Mouse (Mus musculus) gastrocnemius, postnatal 14 days (tissue): ENCODE measurements around the gene Vps37b. TPM values are rescaled to one million over a fixed set of nuclear protein-coding genes. Genes with fewer than 3 reads are reported as not detected.
A peak's percentile ranks its signal among the peaks of the same experiment; 100 is the strongest.
"Not testable (repeated sequence)": the region's sequence is repeated elsewhere in the genome, so short reads cannot be mapped to it uniquely, and the experiment has no call there.

Experiments used
- DNase-seq: peaks from one replicate; pipeline ENCODE4 v3.0.0; 2021; ENCODE audit warnings: mixed read lengths
- intact Hi-C: fragments of 180-260 bp; cut with DNase I; formaldehyde crosslinking; loops from one replicate; pipeline ENCODE4 v1.15.1; 2025; ENCODE audit warnings: low total_unique reads
- long read RNA-seq, 2 experiments: library from polyadenylated mRNA; stranded (forward); transcript quantifications; one replicate each; pipeline ENCODE4 v2.0.0; 2021
- total RNA-seq, 2 experiments: library from RNA; stranded (reverse); gene quantifications; 2 replicates each; pipeline ENCODE4 v1.2.3; 2021

Vps37b gene
- total RNA-seq = 1 to 10 TPM; 6.3 to 7.8 TPM
- long read RNA-seq, experiment 1, transcript Vps37b-201 (4 exons, 2,522 nt) = major isoform, 17 of 26 reads
- long read RNA-seq, experiment 1, partial matches to known transcripts = 0 of 26 reads
- long read RNA-seq, experiment 1, other reads (novel, unspliced or antisense) = 9 of 26 reads
- long read RNA-seq, experiment 2, transcript Vps37b-201 (4 exons, 2,522 nt) = major isoform, 28 of 38 reads
- long read RNA-seq, experiment 2, partial matches to known transcripts = 0 of 38 reads
- long read RNA-seq, experiment 2, other reads (novel, unspliced or antisense) = 10 of 38 reads

DNA sequence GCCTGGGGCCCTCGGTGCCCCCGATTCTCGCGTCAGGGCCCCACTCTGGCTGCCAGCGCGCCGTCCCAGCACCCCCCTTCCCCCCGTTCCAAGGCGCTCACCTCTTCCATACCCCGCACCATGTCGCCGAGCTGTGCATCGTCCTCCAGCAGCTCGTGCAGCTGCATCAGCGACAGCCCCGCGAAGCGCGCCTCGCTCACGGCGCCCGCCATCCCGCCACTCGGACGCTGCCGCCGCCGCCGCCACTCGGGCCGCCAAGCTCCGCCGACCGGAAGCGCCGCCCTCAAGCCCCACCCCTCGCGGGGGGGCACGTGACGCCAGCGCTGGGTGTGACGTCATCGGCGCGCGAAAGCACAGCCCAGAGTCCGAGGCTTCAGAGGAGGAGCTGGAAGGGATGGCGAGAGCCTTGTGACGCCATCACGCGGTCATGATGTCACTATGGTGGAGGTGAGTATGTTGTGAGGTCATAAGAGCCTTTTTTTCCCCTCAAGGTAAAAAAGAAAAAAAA is at the start of gene Vps37b:
Vps37b (minus strand) TSS at position 270 of the 508 bp plus-strand sequence.
- peak; percentile 87 for DNase-seq
- intact Hi-C loops = no loop called here

GRCm38 (mm10) chr5:124079880-124080279 is 47.8 kb upstream of the Vps37b start:
- no peak for DNase-seq
- intact Hi-C loops = loop anchor here (5.0 kb wide), 1 partner anchor 133 kb away; no protein-coding TSS in a partner anchor

DNA sequence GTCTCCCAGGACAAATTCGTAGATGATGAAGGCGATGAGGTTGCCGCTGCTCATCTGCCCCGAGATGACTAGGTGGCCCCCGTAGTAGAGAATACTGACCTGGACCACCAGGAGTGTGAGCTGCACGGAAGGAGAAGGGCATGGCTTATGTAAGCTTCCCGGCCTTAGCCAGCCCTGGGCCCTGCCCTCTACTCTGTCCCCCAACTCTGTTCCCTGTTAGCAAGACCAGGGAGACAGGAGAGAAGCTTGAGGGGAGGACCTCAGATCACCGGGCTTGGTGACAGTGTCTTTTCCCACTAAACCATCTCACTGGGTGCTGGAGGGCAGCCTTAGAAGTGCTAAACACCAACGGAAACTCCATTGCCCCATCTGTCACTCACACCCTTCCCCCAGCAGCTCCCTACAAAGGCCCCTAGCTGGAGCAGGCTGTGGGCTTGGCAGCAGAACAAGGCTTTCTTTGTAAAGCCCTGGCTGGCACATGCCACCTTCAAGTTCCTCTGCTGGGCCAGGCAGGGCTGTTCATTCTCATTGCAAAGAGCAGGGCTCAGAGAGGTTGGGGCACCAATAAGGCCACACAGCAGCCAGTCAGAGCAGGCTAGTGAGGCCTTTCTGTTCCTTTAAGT is 46.8 kb upstream of the Vps37b start:
- DNase-seq = peak; percentile 27
- intact Hi-C loops = no loop called here

- intact Hi-C loops = no loop called here
- no peak for DNase-seq
Measured at GRCm38 (mm10) chr5:124077856-124078460, 45.9 kb upstream of the Vps37b start.

DNA sequence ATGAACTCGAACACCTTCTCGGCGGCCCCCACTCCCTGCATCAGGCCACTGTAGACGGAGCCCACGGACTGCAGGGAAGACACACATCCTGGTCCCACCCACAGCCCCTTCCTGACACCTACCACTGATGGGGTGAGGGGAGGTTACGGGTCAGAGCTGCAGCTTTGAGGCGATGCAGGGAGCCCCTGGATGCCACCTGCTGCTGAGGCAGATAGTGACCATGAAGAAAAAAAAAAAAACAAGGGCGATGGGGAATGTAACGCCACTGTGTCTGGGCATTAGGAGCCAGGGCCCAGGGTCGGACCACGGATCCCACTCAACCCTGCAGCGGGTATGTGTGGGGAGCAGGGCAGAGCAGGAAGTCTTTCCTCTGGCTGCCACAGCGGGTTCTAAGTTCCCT is 45.2 kb upstream of the Vps37b start:
- DNase-seq = no peak
- intact Hi-C loops = no loop called here

GRCm38 (mm10) chr5:124076559-124076958 is 44.5 kb upstream of the Vps37b start:
- DNase-seq = no peak
- intact Hi-C loops = no loop called here

GRCm38 (mm10) chr5:124075716-124076115 is 43.6 kb upstream of the Vps37b start:
- intact Hi-C loops = no loop called here
- no peak for DNase-seq

GRCm38 (mm10) chr5:124074845-124075307 is 42.8 kb upstream of the Vps37b start:
- intact Hi-C loops = no loop called here
- no peak for DNase-seq

DNA sequence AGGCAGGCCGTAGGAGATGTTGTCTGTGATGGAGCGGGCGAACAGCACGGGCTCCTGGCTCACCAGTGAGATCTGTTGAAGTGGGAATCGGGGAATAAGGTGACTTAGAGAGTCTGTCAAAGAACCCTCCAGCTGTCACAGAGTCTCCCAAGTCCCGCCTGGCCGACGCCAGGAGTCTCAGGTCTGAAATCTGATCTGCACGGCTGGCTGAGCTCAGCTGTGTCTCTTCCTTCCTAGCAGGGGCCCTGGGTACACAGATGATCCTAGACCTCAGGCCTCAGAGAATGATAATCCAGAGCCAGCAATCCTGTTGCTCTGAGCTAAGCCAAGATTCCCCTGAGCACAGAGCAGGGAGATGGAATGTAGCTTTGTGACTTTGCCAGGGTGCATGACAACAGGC is 41.6 kb upstream of the Vps37b start:
- DNase-seq = peak; percentile 53
- intact Hi-C loops = no loop called here

DNA sequence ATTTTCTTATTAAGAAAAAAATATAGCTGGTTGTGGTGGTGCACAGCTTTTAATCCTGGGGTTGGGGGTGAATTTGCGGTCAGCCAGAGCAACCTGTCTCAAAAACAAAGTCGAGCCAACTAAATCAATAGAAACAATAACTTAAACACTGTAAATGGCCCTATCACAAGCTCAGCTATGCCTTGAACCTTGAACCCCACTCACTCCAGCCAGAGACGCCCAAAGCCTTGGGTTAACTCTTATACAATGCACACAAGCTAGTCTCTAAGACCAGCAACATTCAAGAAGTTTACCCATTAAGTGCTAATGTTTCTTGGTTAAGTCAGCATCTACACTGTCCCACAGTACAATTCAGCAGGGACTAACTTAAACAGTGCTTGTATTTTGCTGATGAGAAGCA is 37.6 kb upstream of the Vps37b start:
- no peak for DNase-seq
- intact Hi-C loops = no loop called here

DNA sequence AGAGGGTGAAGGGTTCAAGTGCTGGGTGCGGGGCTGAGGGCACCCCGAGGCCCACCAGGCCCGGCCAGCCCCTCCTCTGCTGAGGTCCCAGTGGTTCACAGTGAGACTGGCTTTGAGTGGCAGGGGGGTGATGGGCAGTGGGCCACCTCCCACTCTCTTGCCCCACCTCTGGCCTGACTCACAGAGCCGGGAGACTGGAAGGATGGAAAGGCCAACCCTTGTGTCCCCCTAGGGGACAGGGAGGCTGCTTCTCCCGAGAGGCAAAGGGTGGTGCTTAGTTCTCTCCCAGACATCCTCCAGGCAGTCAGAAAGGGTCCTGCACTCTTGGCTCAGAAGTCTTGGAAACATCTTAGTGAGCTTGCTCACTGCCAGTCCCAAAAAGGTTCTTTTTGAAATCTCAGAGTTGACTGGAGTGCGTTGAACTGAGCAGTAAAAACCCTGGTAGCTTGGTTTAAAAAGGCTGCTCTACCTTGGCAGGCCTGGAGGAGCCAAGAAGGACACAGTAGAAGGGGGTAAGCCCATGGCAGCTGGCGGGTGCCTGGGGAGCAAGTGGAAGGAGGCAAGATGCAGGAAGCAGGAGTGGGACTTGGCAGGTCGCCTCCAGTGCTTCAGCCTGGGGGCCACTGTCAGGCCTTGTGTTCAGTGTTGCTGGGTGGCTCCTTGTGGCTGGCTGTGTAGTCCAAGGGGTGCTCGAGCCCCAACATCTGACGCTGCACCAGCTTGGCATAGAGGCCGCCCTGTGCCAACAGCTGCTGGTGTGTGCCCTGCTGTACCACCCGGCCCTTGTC is 30.2 kb upstream of the Vps37b start:
- DNase-seq = no peak
- intact Hi-C loops = no loop called here

DNA sequence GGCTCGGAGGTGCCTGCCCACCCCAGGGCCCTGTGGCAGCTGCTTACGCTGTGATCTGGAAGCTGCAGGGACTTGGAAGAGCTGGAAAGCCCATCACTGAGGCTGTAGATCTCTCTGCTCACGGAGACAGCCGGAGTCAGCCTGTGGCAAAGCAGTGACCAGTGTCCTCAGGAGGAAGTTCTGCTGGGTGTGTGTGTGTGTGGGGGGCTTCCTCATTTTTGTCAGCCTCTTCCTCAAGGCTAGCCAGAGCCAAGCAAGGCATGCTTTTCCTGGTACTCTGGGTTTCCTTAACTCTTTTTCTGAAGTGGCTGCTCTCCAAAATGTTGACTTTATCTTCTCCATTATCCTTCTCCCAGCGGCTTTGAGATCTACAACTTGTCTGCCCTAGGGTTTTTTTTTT is 27.6 kb upstream of the Vps37b start:
- intact Hi-C loops = no loop called here
- DNase-seq = no peak

GRCm38 (mm10) chr5:124058749-124059148 is 26.7 kb upstream of the Vps37b start:
- intact Hi-C loops = no loop called here
- DNase-seq = no peak

DNA sequence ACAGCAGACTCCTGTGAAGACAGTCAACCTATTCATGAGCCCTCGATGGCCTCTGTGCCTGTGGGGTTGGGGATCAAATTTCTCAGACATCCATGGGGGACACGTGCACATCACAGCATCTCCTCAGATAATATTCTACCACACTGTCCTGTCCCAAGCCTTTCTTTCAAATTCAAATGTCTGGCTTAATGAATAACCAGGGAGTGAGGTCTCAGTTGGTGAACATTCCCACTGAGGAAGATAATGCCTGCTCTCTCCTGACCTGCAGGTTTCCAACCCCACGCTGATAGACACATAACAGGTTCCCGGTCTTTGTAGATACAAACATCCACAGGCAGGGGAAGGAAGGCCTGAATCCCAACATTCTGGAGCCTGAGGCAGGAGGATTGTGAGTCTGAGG is 24.9 kb upstream of the Vps37b start:
- intact Hi-C loops = no loop called here
- DNase-seq = no peak

- intact Hi-C loops = no loop called here
- DNase-seq = no peak
Measured at GRCm38 (mm10) chr5:124056219-124056618, 24.1 kb upstream of the Vps37b start.

DNA sequence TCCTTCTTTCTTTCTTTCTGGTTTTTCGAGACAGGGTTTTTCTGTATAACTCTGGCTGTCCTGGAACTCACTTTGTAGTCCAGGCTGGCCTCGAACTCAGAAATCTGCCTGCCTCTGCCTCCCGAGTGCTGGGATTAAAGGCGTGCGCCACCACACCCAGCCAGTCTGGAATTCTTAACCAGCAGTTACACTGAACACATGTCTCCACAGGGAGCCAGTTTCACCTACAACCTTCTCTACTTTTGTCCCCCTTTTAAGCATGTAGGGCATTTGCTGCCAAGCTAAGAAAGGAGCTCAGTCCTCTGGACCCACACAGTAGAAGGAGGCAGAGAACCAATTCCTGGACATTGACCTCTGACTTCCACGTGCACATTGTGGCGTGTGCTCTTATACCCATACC is 20.6 kb upstream of the Vps37b start:
- intact Hi-C loops = not testable (repeated sequence)

GRCm38 (mm10) chr5:124051899-124052491 is 19.9 kb upstream of the Vps37b start:
- DNase-seq = no peak
- intact Hi-C loops = no loop called here

More for the DNA sequence above, 20.6 kb upstream of the Vps37b start:
- DNase-seq = not testable (repeated sequence)

GRCm38 (mm10) chr5:124050095-124051050 is 18.3 kb upstream of the Vps37b start:
- no peak for DNase-seq
- intact Hi-C loops = no loop called here
